Comparison of ENCODE assay signal across 8 mouse cellular contexts in the genomic region with DNA sequence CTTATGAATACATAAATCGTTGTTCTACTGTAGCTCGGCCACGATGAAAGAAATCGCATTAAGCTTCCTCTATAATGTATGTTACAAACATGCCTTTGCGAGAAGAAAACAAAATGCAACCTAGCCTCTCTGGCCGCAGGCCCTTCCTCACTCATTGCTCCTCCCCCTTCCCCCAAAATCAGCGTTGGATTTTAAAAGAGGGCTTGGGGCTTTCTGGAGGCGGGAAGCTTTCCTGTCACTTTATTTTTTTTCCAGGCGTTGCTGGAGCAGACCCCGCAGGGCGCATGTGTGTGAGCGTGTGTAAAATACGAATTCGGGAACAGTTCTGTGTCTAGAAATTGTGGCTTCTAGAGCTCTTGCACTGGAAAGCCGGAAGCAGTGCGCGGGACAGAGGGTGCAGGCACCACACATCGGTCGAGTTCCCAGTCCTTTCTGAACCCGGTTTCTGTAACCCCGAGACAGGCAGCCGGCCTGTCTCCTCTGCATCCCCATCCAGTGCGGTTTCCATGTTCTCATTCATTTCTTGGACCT. TPM values are rescaled to one million over a fixed set of nuclear protein-coding genes. Genes with fewer than 3 reads are reported as not detected.
DNase-seq lines count a peak whose midpoint lies in the region; ATAC-seq and TF ChIP-seq lines count a peak whose summit lies in the region.

No protein-coding gene starts in this region.

- no peak for ATAC-seq in embryonic facial prominence, embryonic 13.5 days (ENCODE audit: insufficient number of reproducible peaks, insufficient read depth, low FRiP score, low TSS enrichment, low read depth)
- ATAC-seq in intestine, embryonic 14.5 days (replicated peaks; ENCODE audit: low FRiP score, low TSS enrichment, low read depth) = no peak
- ATAC-seq in midbrain, embryonic 14.5 days (ENCODE audit: low FRiP score, low TSS enrichment) = no peak

- peaks cover 27% of the 10 kb centered on the region for H3K27me3 ChIP-seq in kidney, adult 2 months (replicated peaks; ENCODE audit: control insufficient read depth, insufficient read depth, low read length)
- H3K27me3 ChIP-seq in embryonic facial prominence, embryonic 13.5 days = peaks cover 93% of the 10 kb centered on the region
- H3K27me3 ChIP-seq in intestine, embryonic 14.5 days (replicated peaks; ENCODE audit: control insufficient read depth, insufficient read depth, low read length) = peaks cover 84% of the 10 kb centered on the region
- peaks cover 36% of the 10 kb centered on the region for H3K27me3 ChIP-seq in midbrain, embryonic 14.5 days (ENCODE audit: control insufficient read depth, insufficient read depth, low read length)

- peak; percentile 12 for DNase-seq in kidney, adult 2 months
- DNase-seq in kidney, postnatal 14 days = no peak
- peak; percentile 75 for DNase-seq in intestine, embryonic 14.5 days (ENCODE audit: low spot score)
- DNase-seq in midbrain, embryonic 14.5 days = peak; percentile 75
- DNase-seq in gastrocnemius, postnatal 10 days = no peak
- no peak for DNase-seq in urinary bladder, adult 2 months (ENCODE audit: low spot score)

- TF ChIP-seq POLR2A in kidney, adult 2 months (IDR thresholded peaks at IDR 0.05; ENCODE audit: low read depth, low read length) = no peak
- TF ChIP-seq POLR2A in bone marrow macrophage, adult 2 months (IDR thresholded peaks at IDR 0.05; ENCODE audit: borderline replicate concordance, low read depth, low read length) = no peak

- H3K4me1 ChIP-seq in kidney, adult 2 months (ENCODE audit: control insufficient read depth, insufficient read depth, low read length) = 0 out of 2 replicates have a peak, but pooled peaks cover 2% of the 10 kb centered on the region
- peaks cover 8% of the 10 kb centered on the region; the same call in 1 of the 2 replicates for H3K4me1 ChIP-seq in bone marrow macrophage, adult 2 months (ENCODE audit: control insufficient read depth, insufficient read depth, low read length)
- H3K4me1 ChIP-seq in embryonic facial prominence, embryonic 13.5 days = peaks cover 34% of the 10 kb centered on the region
- no peaks in the 10 kb centered on the region for H3K4me1 ChIP-seq in intestine, embryonic 14.5 days (replicated peaks; ENCODE audit: control insufficient read depth, insufficient read depth, low read length)
- peaks cover 4% of the 10 kb centered on the region; the same call in 1 of the 2 replicates for H3K4me1 ChIP-seq in midbrain, embryonic 14.5 days (ENCODE audit: control insufficient read depth, insufficient read depth, low read length)

- H3K4me2 ChIP-seq in embryonic facial prominence, embryonic 13.5 days = peak overlapping the region; percentile 58
- H3K4me2 ChIP-seq in intestine, embryonic 14.5 days (ENCODE audit: low read length) = peak overlapping the region; percentile 69
- peak overlapping the region; percentile 76 for H3K4me2 ChIP-seq in midbrain, embryonic 14.5 days (ENCODE audit: low read length)

- no peak for TF ChIP-seq CTCF in kidney, adult 2 months (conservative IDR thresholded peaks at IDR 0.05; ENCODE audit: insufficient read depth, insufficient read length, low read depth, low read length)
- TF ChIP-seq CTCF in bone marrow macrophage, adult 2 months (IDR thresholded peaks at IDR 0.05; ENCODE audit: low read depth, low read length) = no peak

- peak overlapping the region; percentile 20 for H3K4me3 ChIP-seq in kidney, adult 2 months (ENCODE audit: insufficient read depth, low read depth, low read length)
- H3K4me3 ChIP-seq in bone marrow macrophage, adult 2 months (ENCODE audit: insufficient read depth, low read length) = peak overlapping the region; percentile 62
- peak overlapping the region; percentile 36 for H3K4me3 ChIP-seq in embryonic facial prominence, embryonic 13.5 days
- H3K4me3 ChIP-seq in intestine, embryonic 14.5 days (ENCODE audit: low read depth, low read length) = peak overlapping the region; percentile 31
- H3K4me3 ChIP-seq in midbrain, embryonic 14.5 days (replicated peaks; ENCODE audit: low read depth, low read length) = peak overlapping the region; percentile 56

- no peak overlapping the region for H3K9ac ChIP-seq in embryonic facial prominence, embryonic 13.5 days
- no peak overlapping the region for H3K9ac ChIP-seq in intestine, embryonic 14.5 days (ENCODE audit: low read length)
- H3K9ac ChIP-seq in midbrain, embryonic 14.5 days (replicated peaks; ENCODE audit: low read length) = peak overlapping the region; percentile 84

- WGBS in kidney, adult 2 months = 2% methylated on average over 23 of the region's 23 CpGs
- WGBS in embryonic facial prominence, embryonic 13.5 days = under 1% methylated on average over 23 of the region's 23 CpGs
- WGBS in intestine, embryonic 14.5 days = 1% methylated on average over 23 of the region's 23 CpGs
- WGBS in midbrain, embryonic 14.5 days = under 1% methylated on average over 23 of the region's 23 CpGs

- no peaks in the 10 kb centered on the region for H3K9me3 ChIP-seq in embryonic facial prominence, embryonic 13.5 days
- no peaks in the 10 kb centered on the region for H3K9me3 ChIP-seq in intestine, embryonic 14.5 days (ENCODE audit: control insufficient read depth, low read length)
- no peaks in the 10 kb centered on the region for H3K9me3 ChIP-seq in midbrain, embryonic 14.5 days (ENCODE audit: control insufficient read depth, low read length)

- no peaks in the 10 kb centered on the region for H3K36me3 ChIP-seq in kidney, adult 2 months (ENCODE audit: control insufficient read depth, insufficient read depth, low read length)
- H3K36me3 ChIP-seq in embryonic facial prominence, embryonic 13.5 days = no peaks in the 10 kb centered on the region
- no peaks in the 10 kb centered on the region for H3K36me3 ChIP-seq in intestine, embryonic 14.5 days (ENCODE audit: control insufficient read depth, insufficient read depth, low read length)
- no peaks in the 10 kb centered on the region for H3K36me3 ChIP-seq in midbrain, embryonic 14.5 days (ENCODE audit: control insufficient read depth, insufficient read depth, low read length)

- H3K27ac ChIP-seq in kidney, adult 2 months (ENCODE audit: insufficient read depth, low read depth, low read length) = no peak overlapping the region
- H3K27ac ChIP-seq in bone marrow macrophage, adult 2 months (ENCODE audit: insufficient read depth, low read depth, low read length) = no peak overlapping the region
- H3K27ac ChIP-seq in embryonic facial prominence, embryonic 13.5 days = no peak overlapping the region
- no peak overlapping the region for H3K27ac ChIP-seq in intestine, embryonic 14.5 days (ENCODE audit: low read depth)
- peak overlapping the region; percentile 96 for H3K27ac ChIP-seq in midbrain, embryonic 14.5 days (replicated peaks; ENCODE audit: low read depth, low read length)

RNA-seq across cellular contexts. Expression of gene Nrn1, which starts 2.9 kb away (rescaled TPM):
- polyA plus RNA-seq in kidney, adult 2 months (2012; rRNA removed) = 0.34 and 0.48 TPM in 2 replicates
- not detected in 2 replicates for polyA plus RNA-seq in bone marrow macrophage, adult 2 months (2012; ENCODE audit: insufficient read depth, insufficient read length, missing spikeins)
- 1.7 and 3.1 TPM in 2 replicates for polyA plus RNA-seq in embryonic facial prominence, embryonic 13.5 days (2015; fragmentation: Nextera tagmentation; extraction: Ambion mirVana)
- polyA plus RNA-seq in intestine, embryonic 14.5 days (2014; fragmentation: Nextera tagmentation; extraction: Ambion mirVana) = 13.5 and 15.9 TPM in 2 replicates
- polyA plus RNA-seq in midbrain, embryonic 14.5 days (2014; fragmentation: Nextera tagmentation; extraction: Ambion mirVana) = 80.6 and 81.1 TPM in 2 replicates
- 1 to 10 TPM; 3.2 to 3.3 TPM for total RNA-seq in gastrocnemius, postnatal 10 days (2021)
- 39.9 and 51.6 TPM in 2 replicates for polyA plus RNA-seq in urinary bladder, adult 2 months (2012; rRNA removed)

Comparison
In these comparisons a context has a peak if more than half of its experiments do, and no peak if none do; other contexts are left out.
1. DNase-seq: peak in kidney, adult 2 months (single experiment), intestine, embryonic 14.5 days (single experiment) and midbrain, embryonic 14.5 days (single experiment); none in kidney, postnatal 14 days (single experiment), gastrocnemius, postnatal 10 days (single experiment) and urinary bladder, adult 2 months (single experiment).
2. Peak in every context shown above with its lines, with median percentiles within 50 percentile points of each other: H3K4me3 ChIP-seq and H3K4me2 ChIP-seq.